Mouse (Mus musculus) CH12.LX (cell line): Measurements from ENCODE around the gene Csad. TPM values are rescaled to one million over a fixed set of nuclear protein-coding genes. Genes with fewer than 3 reads are reported as not detected.

Source experiments
- DNase-seq: peaks from one replicate; pipeline ENCODE4 v3.0.0-alpha.2; 2013; ENCODE audit errors: extremely low read depth
- H3K27ac ChIP-seq: 2 replicates; pipeline ENCODE4 v1.5.1; 2012; ENCODE audit warnings: low read depth, mild to moderate bottlenecking, control low read depth, moderate library complexity; ENCODE audit not compliant: insufficient read depth
- H3K27me3 ChIP-seq: replicated peaks from 2 replicates; pipeline ENCODE3; 2012; ENCODE audit warnings: inconsistent platforms
- H3K36me3 ChIP-seq, 2 experiments: replicated peaks in 1 of 2; 2 replicates each; pipeline versions ENCODE3 to v1.6.1; 2012; ENCODE audit warnings: inconsistent platforms in 1 of 2, low read length in 1 of 2, mild to moderate bottlenecking in 1 of 2, mixed read lengths in 1 of 2, moderate library complexity in 1 of 2; ENCODE audit not compliant: control insufficient read depth in 1 of 2, insufficient read depth in 1 of 2
- H3K4me1 ChIP-seq, 2 experiments: 2 replicates each; pipeline ENCODE4 v1.6.1; 2012; ENCODE audit warnings: inconsistent platforms in 1 of 2, moderate library complexity in 1 of 2; ENCODE audit not compliant: insufficient read depth in 2 of 2, control insufficient read depth in 1 of 2
- H3K4me2 ChIP-seq: 2 replicates; pipeline ENCODE4 v1.6.1; 2012; ENCODE audit warnings: low read depth, mild to moderate bottlenecking, control low read depth; ENCODE audit not compliant: poor library complexity, insufficient read depth, severe bottlenecking
- H3K4me3 ChIP-seq, 3 experiments: fragments of 150-350 bp in 1 of 3; sonication (generic) in 1 of 3; replicated peaks in 1 of 3; 2 replicates each; pipeline versions ENCODE3 to v1.5.1; 2011 to 2012; ENCODE audit warnings: low read depth in 2 of 3, low read length in 2 of 3, mild to moderate bottlenecking in 2 of 3, moderate library complexity in 2 of 3, control low read depth in 1 of 3, improper control_type of control experiment in 1 of 3, inconsistent platforms in 1 of 3, mixed read lengths in 1 of 3; ENCODE audit not compliant: poor library complexity in 1 of 3
- H3K79me2 ChIP-seq: replicated peaks from 2 replicates; pipeline ENCODE4 v1.6.1; 2012; ENCODE audit warnings: mild to moderate bottlenecking, moderate library complexity; ENCODE audit not compliant: control insufficient read depth, poor library complexity, insufficient read depth, severe bottlenecking; ENCODE audit errors: extremely low read depth
- H3K9ac ChIP-seq: 2 replicates; pipeline ENCODE4 v1.6.1; 2012; ENCODE audit warnings: low read depth, mild to moderate bottlenecking, control low read depth, moderate library complexity; ENCODE audit not compliant: insufficient read depth
- H3K9me3 ChIP-seq: replicated peaks from 2 replicates; pipeline ENCODE3; 2012; ENCODE audit warnings: low read length, inconsistent platforms, mixed read lengths
- BHLHE40 ChIP-seq: IDR thresholded peaks from 2 replicates; pipeline ENCODE4 v1.6.1; 2011; ENCODE audit warnings: mild to moderate bottlenecking, low read depth, low read length, improper control_type of control experiment
- CHD1 ChIP-seq: IDR thresholded peaks from 2 replicates; pipeline ENCODE4 v1.6.1; 2012; ENCODE audit warnings: low read depth, low read length, improper control_type of control experiment, inconsistent platforms
- CTCF ChIP-seq, 2 experiments: IDR thresholded peaks in 1 of 2; conservative IDR thresholded peaks in 1 of 2; 2 replicates each; pipeline ENCODE4 v1.5.1; 2011 to 2012; ENCODE audit warnings: low read depth in 2 of 2, low read length in 2 of 2, improper control_type of control experiment in 1 of 2, inconsistent platforms in 1 of 2, mild to moderate bottlenecking in 1 of 2, moderate library complexity in 1 of 2
- ELF1 ChIP-seq: IDR thresholded peaks from 2 replicates; pipeline ENCODE4 v1.6.1; 2014; ENCODE audit warnings: low read depth, mild to moderate bottlenecking, inconsistent platforms, low read length, improper control_type of control experiment
- ETS1 ChIP-seq: conservative IDR thresholded peaks from 2 replicates; pipeline ENCODE4 v1.6.1; 2012; ENCODE audit warnings: low read depth, mild to moderate bottlenecking, inconsistent platforms, low read length, improper control_type of control experiment, moderate library complexity
- JUN ChIP-seq: IDR thresholded peaks from 2 replicates; pipeline ENCODE4 v1.6.1; 2011; ENCODE audit warnings: low read depth, mild to moderate bottlenecking, low read length, improper control_type of control experiment, moderate library complexity; ENCODE audit not compliant: insufficient read depth
- KAT2A ChIP-seq: IDR thresholded peaks from 2 replicates; pipeline ENCODE4 v1.6.1; 2012; ENCODE audit warnings: low read length, improper control_type of control experiment, inconsistent platforms; ENCODE audit not compliant: insufficient replicate concordance
- MAFK ChIP-seq: IDR thresholded peaks from 2 replicates; pipeline ENCODE4 v1.6.1; 2011; ENCODE audit warnings: low read length, improper control_type of control experiment; ENCODE audit not compliant: insufficient replicate concordance
- MAX ChIP-seq: IDR thresholded peaks from 2 replicates; pipeline ENCODE4 v1.6.1; 2011; ENCODE audit warnings: low read length, improper control_type of control experiment
- PAX5 ChIP-seq: IDR thresholded peaks from 2 replicates; pipeline ENCODE4 v1.6.1; 2012; ENCODE audit warnings: low read length, inconsistent platforms, mixed read lengths
- POLR2A ChIP-seq: IDR thresholded peaks from 2 replicates; pipeline ENCODE4 v1.6.1; 2011; ENCODE audit warnings: low read depth, mild to moderate bottlenecking, improper control_type of control experiment, low read length
- RAD21 ChIP-seq: IDR thresholded peaks from 2 replicates; pipeline ENCODE4 v1.6.1; 2011; ENCODE audit warnings: low read depth, mild to moderate bottlenecking, low read length, improper control_type of control experiment, moderate library complexity
- RCOR1 ChIP-seq: conservative IDR thresholded peaks from 2 replicates; pipeline ENCODE4 v1.6.1; 2012; ENCODE audit warnings: low read depth, mild to moderate bottlenecking, inconsistent platforms, low read length, improper control_type of control experiment
- SIN3A ChIP-seq: IDR thresholded peaks from 2 replicates; pipeline ENCODE4 v1.6.1; 2012; ENCODE audit warnings: low read length, improper control_type of control experiment, inconsistent platforms
- ZKSCAN1 ChIP-seq: IDR thresholded peaks from 2 replicates; pipeline ENCODE4 v1.6.1; 2012; ENCODE audit warnings: low read depth, inconsistent platforms, low read length, improper control_type of control experiment, borderline replicate concordance
- ZNF384 ChIP-seq: IDR thresholded peaks from 2 replicates; pipeline ENCODE4 v1.6.1; 2012; ENCODE audit warnings: low read depth, low read length, improper control_type of control experiment, inconsistent platforms
- dilution Hi-C: fragments of 300-500 bp; cut with MboI; formaldehyde crosslinking; loops from 2 replicates; pipeline ENCODE4 v1.14.3; 2020; ENCODE audit warnings: low sequenced_read_pairs; ENCODE audit not compliant: extremely low pct_unique_long_range_greater_than_20kb, extremely low pct_ligation_motif_present
- in situ Hi-C: fragments of 300-500 bp; cut with MboI; formaldehyde crosslinking; loops from 3 replicates; pipeline ENCODE4 v1.14.3; 2019; ENCODE audit warnings: low sequenced_read_pairs, low pct_ligation_motif_present, low pct_unique_long_range_greater_than_20kb, mixed read lengths
- polyA plus RNA-seq: library from polyadenylated mRNA; unstranded; fragments of >175 nt; gene quantifications from 2 replicates; pipeline ENCODE4 v1.2.1, GENCODE M21; 2012; ENCODE audit warnings: low read depth; ENCODE audit not compliant: insufficient read length
- total RNA-seq, 2 experiments: library from RNA; depleted of rRNA; stranded (reverse); fragments of 300-350 nt in 1 of 2; fragments of >200 nt in 1 of 2; gene quantifications; 2 replicates each; pipeline ENCODE4 v1.2.3; 2012 to 2014

The Csad gene
- total and polyA plus RNA-seq, 3 experiments = 3.7 to 4.7 (median 3.8) TPM

GRCm38 (mm10) chr15:102183076-102183475 is 21.4 kb downstream of the Csad start:
- H3K4me1 ChIP-seq = peaks cover 0 to 4% of the 10 kb centered on the region in 2 experiments; a peak in 2 of 4 replicates
- no peak overlapping the region for H3K4me3 ChIP-seq
- peaks cover 0 to 8% of the 10 kb centered on the region in 2 experiments for H3K36me3 ChIP-seq
- no peak overlapping the region for H3K4me2 ChIP-seq
- DNase-seq = no peak
- dilution Hi-C loops (no loop called here), in situ Hi-C loops (no loop called here)
- TF ChIP-seq MAX = no peak
- no peaks in the 10 kb centered on the region for H3K9me3 ChIP-seq
- no peaks in the 10 kb centered on the region for H3K27me3 ChIP-seq
- no peak overlapping the region for H3K27ac ChIP-seq
- H3K79me2 ChIP-seq = no peaks in the 10 kb centered on the region
- H3K9ac ChIP-seq = no peak overlapping the region

GRCm38 (mm10) chr15:102179924-102180323 is 24.6 kb downstream of the Csad start:
- no peaks in the 10 kb centered on the region for H3K27me3 ChIP-seq
- H3K4me3 ChIP-seq = no peak overlapping the region
- no peaks in the 10 kb centered on the region for H3K9me3 ChIP-seq
- dilution Hi-C loops (no loop called here), in situ Hi-C loops (no loop called here)
- no peaks in the 10 kb centered on the region for H3K79me2 ChIP-seq
- peaks cover 0 to 8% of the 10 kb centered on the region in 2 experiments for H3K36me3 ChIP-seq
- no peak for TF ChIP-seq ETS1
- TF ChIP-seq ELF1 = no peak
- TF ChIP-seq RCOR1 = no peak
- TF ChIP-seq BHLHE40 = no peak
- TF ChIP-seq JUN = no peak
- no peak for TF ChIP-seq CTCF (conservative IDR thresholded peaks at IDR 0.05 in 1 of 2, IDR thresholded peaks at IDR 0.05 in 1 of 2; ENCODE audit: low read depth in 2 of 2, low read length in 2 of 2)
- TF ChIP-seq MAFK = no peak
- no peak for TF ChIP-seq CHD1
- no peak for TF ChIP-seq PAX5
- no peak for TF ChIP-seq RAD21
- no peak for TF ChIP-seq ZKSCAN1
- TF ChIP-seq POLR2A = no peak
- TF ChIP-seq ZNF384 = no peak
- TF ChIP-seq KAT2A = no peak
- TF ChIP-seq SIN3A = no peak
- peaks cover 0 to 4% of the 10 kb centered on the region in 2 experiments; a peak in 2 of 4 replicates for H3K4me1 ChIP-seq
- no peak for DNase-seq
- H3K9ac ChIP-seq = no peak overlapping the region
- no peak overlapping the region for H3K27ac ChIP-seq
- no peak overlapping the region for H3K4me2 ChIP-seq
